Mouse (Mus musculus): ENCODE results near the gene Sec31b. TPM values are rescaled to one million over a fixed set of nuclear protein-coding genes. Genes with fewer than 3 reads are reported as not detected.

Sec31b gene
- polyA plus RNA-seq, 1 experiment from 2014 or later: 0.24 TPM

- DNase-seq (ENCODE audit: low spot score) (peak; percentile 28), ATAC-seq (ENCODE audit: insufficient number of reproducible peaks, low FRiP score, low TSS enrichment, low read depth) (no peak)
- H3K4me2 ChIP-seq (ENCODE audit: low read depth, severe bottlenecking): no peak overlapping the region
- no peaks in the 10 kb centered on the region for H3K9me3 ChIP-seq (ENCODE audit: control insufficient read depth, low read length)
- H3K27ac ChIP-seq (replicated peaks; ENCODE audit: low read depth, low read length): no peak overlapping the region
- no peaks in the 10 kb centered on the region for H3K4me1 ChIP-seq (ENCODE audit: control insufficient read depth, insufficient read depth, low read length)
- peaks cover 18% of the 10 kb centered on the region for H3K27me3 ChIP-seq (ENCODE audit: control insufficient read depth, insufficient read depth, low read length)
- no peak overlapping the region for H3K9ac ChIP-seq (ENCODE audit: low read length)
- 41% methylated on average over 7 of the region's 7 CpGs for WGBS
- no peaks in the 10 kb centered on the region for H3K36me3 ChIP-seq (ENCODE audit: control insufficient read depth, insufficient read depth, low read length)
- no peak overlapping the region for H3K4me3 ChIP-seq (ENCODE audit: low read depth, low read length)
Observed at GRCm38 (mm10) chr19:44519152-44519551, 26.5 kb downstream of the Sec31b start.

- Histone ChIP-seq H3K36me3 (ENCODE audit: control insufficient read depth, insufficient read depth, low read length) (no peaks in the 10 kb centered on the region), H3K9me3 (ENCODE audit: control insufficient read depth, low read length) (no peaks in the 10 kb centered on the region), H3K9ac (ENCODE audit: low read length) (no peak overlapping the region), H3K4me2 (ENCODE audit: low read depth, severe bottlenecking) (no peak overlapping the region), H3K27ac (replicated peaks; ENCODE audit: low read depth, low read length) (no peak overlapping the region), H3K27me3 (ENCODE audit: control insufficient read depth, insufficient read depth, low read length) (peaks cover 27% of the 10 kb centered on the region), H3K4me3 (ENCODE audit: low read depth, low read length) (no peak overlapping the region), H3K4me1 (ENCODE audit: control insufficient read depth, insufficient read depth, low read length) (no peaks in the 10 kb centered on the region)
- no peak for ATAC-seq (ENCODE audit: insufficient number of reproducible peaks, low FRiP score, low TSS enrichment, low read depth)
- DNase-seq (ENCODE audit: low spot score): no peak
- WGBS: 64% methylated on average over 12 of the region's 12 CpGs
Observed at GRCm38 (mm10) chr19:44517996-44518768, 27.5 kb downstream of the Sec31b start.

GRCm38 (mm10) chr19:44515769-44516168, 29.9 kb downstream of the Sec31b start:
- Histone ChIP-seq H3K36me3 (ENCODE audit: control insufficient read depth, insufficient read depth, low read length) (no peaks in the 10 kb centered on the region), H3K9me3 (ENCODE audit: control insufficient read depth, low read length) (no peaks in the 10 kb centered on the region), H3K27ac (replicated peaks; ENCODE audit: low read depth, low read length) (no peak overlapping the region), H3K4me2 (ENCODE audit: low read depth, severe bottlenecking) (no peak overlapping the region), H3K9ac (ENCODE audit: low read length) (no peak overlapping the region), H3K27me3 (ENCODE audit: control insufficient read depth, insufficient read depth, low read length) (peaks cover 51% of the 10 kb centered on the region), H3K4me3 (ENCODE audit: low read depth, low read length) (no peak overlapping the region), H3K4me1 (ENCODE audit: control insufficient read depth, insufficient read depth, low read length) (peaks cover 10% of the 10 kb centered on the region)
- WGBS: 45% methylated on average over 6 of the region's 6 CpGs
- ATAC-seq (ENCODE audit: insufficient number of reproducible peaks, low FRiP score, low TSS enrichment, low read depth) (no peak), DNase-seq (ENCODE audit: low spot score) (no peak)

- ATAC-seq (ENCODE audit: insufficient number of reproducible peaks, low FRiP score, low TSS enrichment, low read depth) (no peak), DNase-seq (ENCODE audit: low spot score) (peak; percentile 40)
- no peak overlapping the region for H3K9ac ChIP-seq (ENCODE audit: low read length)
- no peak overlapping the region for H3K4me3 ChIP-seq (ENCODE audit: low read depth, low read length)
- peaks cover 60% of the 10 kb centered on the region for H3K27me3 ChIP-seq (ENCODE audit: control insufficient read depth, insufficient read depth, low read length)
- peaks cover 10% of the 10 kb centered on the region for H3K4me1 ChIP-seq (ENCODE audit: control insufficient read depth, insufficient read depth, low read length)
- H3K4me2 ChIP-seq (ENCODE audit: low read depth, severe bottlenecking): no peak overlapping the region
- H3K9me3 ChIP-seq (ENCODE audit: control insufficient read depth, low read length): no peaks in the 10 kb centered on the region
- no peaks in the 10 kb centered on the region for H3K36me3 ChIP-seq (ENCODE audit: control insufficient read depth, insufficient read depth, low read length)
- no peak overlapping the region for H3K27ac ChIP-seq (replicated peaks; ENCODE audit: low read depth, low read length)
- 10% methylated on average over 14 of the region's 14 CpGs for WGBS
Observed at GRCm38 (mm10) chr19:44514521-44515451, 30.9 kb downstream of the Sec31b start.

- peaks cover 10% of the 10 kb centered on the region for H3K4me1 ChIP-seq (ENCODE audit: control insufficient read depth, insufficient read depth, low read length)
- no peak overlapping the region for H3K9ac ChIP-seq (ENCODE audit: low read length)
- no peak for ATAC-seq (ENCODE audit: insufficient number of reproducible peaks, low FRiP score, low TSS enrichment, low read depth)
- 25% methylated on average over 7 of the region's 7 CpGs for WGBS
- H3K27ac ChIP-seq (replicated peaks; ENCODE audit: low read depth, low read length): no peak overlapping the region
- no peaks in the 10 kb centered on the region for H3K36me3 ChIP-seq (ENCODE audit: control insufficient read depth, insufficient read depth, low read length)
- peaks cover 66% of the 10 kb centered on the region for H3K27me3 ChIP-seq (ENCODE audit: control insufficient read depth, insufficient read depth, low read length)
- H3K4me2 ChIP-seq (ENCODE audit: low read depth, severe bottlenecking): no peak overlapping the region
- H3K9me3 ChIP-seq (ENCODE audit: control insufficient read depth, low read length): no peaks in the 10 kb centered on the region
- DNase-seq (ENCODE audit: low spot score): no peak
- H3K4me3 ChIP-seq (ENCODE audit: low read depth, low read length): no peak overlapping the region
Observed at GRCm38 (mm10) chr19:44513921-44514482, 31.7 kb downstream of the Sec31b start.

- WGBS: 16% methylated on average over 11 of the region's 11 CpGs
- no peaks in the 10 kb centered on the region for H3K36me3 ChIP-seq (ENCODE audit: control insufficient read depth, insufficient read depth, low read length)
- peaks cover 70% of the 10 kb centered on the region for H3K27me3 ChIP-seq (ENCODE audit: control insufficient read depth, insufficient read depth, low read length)
Observed at GRCm38 (mm10) chr19:44513054-44513833, 32.4 kb downstream of the Sec31b start.

GRCm38 (mm10) chr19:44512601-44513000, 33.1 kb downstream of the Sec31b start:
- Histone ChIP-seq H3K36me3 (ENCODE audit: control insufficient read depth, insufficient read depth, low read length) (no peaks in the 10 kb centered on the region), H3K27me3 (ENCODE audit: control insufficient read depth, insufficient read depth, low read length) (peaks cover 70% of the 10 kb centered on the region), H3K9me3 (ENCODE audit: control insufficient read depth, low read length) (no peaks in the 10 kb centered on the region), H3K4me2 (ENCODE audit: low read depth, severe bottlenecking) (no peak overlapping the region), H3K4me3 (ENCODE audit: low read depth, low read length) (no peak overlapping the region), H3K9ac (ENCODE audit: low read length) (no peak overlapping the region), H3K27ac (replicated peaks; ENCODE audit: low read depth, low read length) (no peak overlapping the region), H3K4me1 (ENCODE audit: control insufficient read depth, insufficient read depth, low read length) (peaks cover 10% of the 10 kb centered on the region)
- WGBS: 20% methylated on average over 5 of the region's 5 CpGs
- DNase-seq (ENCODE audit: low spot score) (peak; percentile 31), ATAC-seq (ENCODE audit: insufficient number of reproducible peaks, low FRiP score, low TSS enrichment, low read depth) (no peak)

More at GRCm38 (mm10) chr19:44513054-44513833, 32.4 kb downstream of the Sec31b start:
- H3K4me3 ChIP-seq (ENCODE audit: low read depth, low read length): no peak overlapping the region
- DNase-seq (ENCODE audit: low spot score) (peak; percentile 52), ATAC-seq (ENCODE audit: insufficient number of reproducible peaks, low FRiP score, low TSS enrichment, low read depth) (no peak)
- H3K4me2 ChIP-seq (ENCODE audit: low read depth, severe bottlenecking): no peak overlapping the region
- H3K4me1 ChIP-seq (ENCODE audit: control insufficient read depth, insufficient read depth, low read length): peaks cover 10% of the 10 kb centered on the region
- H3K9me3 ChIP-seq (ENCODE audit: control insufficient read depth, low read length): no peaks in the 10 kb centered on the region
- no peak overlapping the region for H3K27ac ChIP-seq (replicated peaks; ENCODE audit: low read depth, low read length)
- H3K9ac ChIP-seq (ENCODE audit: low read length): no peak overlapping the region

Data from limb, embryonic 11.5 days (tissue).